Mouse (Mus musculus): Measurements from ENCODE around the gene Atg5. TPM values are rescaled to one million over a fixed set of nuclear protein-coding genes. Genes with fewer than 3 reads are reported as not detected.

The Atg5 gene
- polyA plus RNA-seq, 1 experiment from 2014 or later, result 24.8 TPM

DNA sequence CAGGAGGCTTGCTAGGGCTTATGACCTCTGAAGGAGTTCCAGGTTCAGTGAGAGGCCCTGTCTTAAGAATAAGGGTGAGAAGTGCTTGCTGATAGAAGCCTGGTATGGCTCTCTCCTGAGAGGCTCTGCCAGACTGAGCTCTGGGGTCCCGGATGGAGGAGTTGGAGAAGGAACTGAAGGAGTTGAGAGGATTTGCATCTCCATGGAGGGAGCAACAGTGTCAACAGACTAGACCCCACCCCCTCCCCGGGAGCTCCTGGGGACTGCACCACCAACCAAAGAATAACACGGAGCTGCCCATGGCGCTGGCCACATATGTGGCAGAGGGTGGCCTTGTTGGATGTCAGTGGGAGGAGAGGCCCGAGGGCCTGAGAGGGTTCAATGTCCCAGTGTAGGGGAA is 47.1 kb downstream of the Atg5 start:
- H3K27me3 ChIP-seq (replicated peaks), result no peaks in the 10 kb centered on the region
- 0 out of 2 replicates have a peak, but pooled peaks cover 7% of the 10 kb centered on the region for H3K4me1 ChIP-seq (replicated peaks)
- H3K4me3 ChIP-seq, result no peak overlapping the region
- no peak overlapping the region for H3K4me2 ChIP-seq
- WGBS, result 36% methylated on average over 5 of the region's 5 CpGs
- H3K27ac ChIP-seq (ENCODE audit: poor library complexity, severe bottlenecking), result no peak overlapping the region
- ATAC-seq (ENCODE audit: insufficient number of reproducible peaks, low FRiP score), result no peak
- no peak overlapping the region for H3K9ac ChIP-seq
- H3K36me3 ChIP-seq, result peaks cover 9% of the 10 kb centered on the region; the same call in 1 of the 2 replicates
- H3K9me3 ChIP-seq (replicated peaks), result no peaks in the 10 kb centered on the region

DNA sequence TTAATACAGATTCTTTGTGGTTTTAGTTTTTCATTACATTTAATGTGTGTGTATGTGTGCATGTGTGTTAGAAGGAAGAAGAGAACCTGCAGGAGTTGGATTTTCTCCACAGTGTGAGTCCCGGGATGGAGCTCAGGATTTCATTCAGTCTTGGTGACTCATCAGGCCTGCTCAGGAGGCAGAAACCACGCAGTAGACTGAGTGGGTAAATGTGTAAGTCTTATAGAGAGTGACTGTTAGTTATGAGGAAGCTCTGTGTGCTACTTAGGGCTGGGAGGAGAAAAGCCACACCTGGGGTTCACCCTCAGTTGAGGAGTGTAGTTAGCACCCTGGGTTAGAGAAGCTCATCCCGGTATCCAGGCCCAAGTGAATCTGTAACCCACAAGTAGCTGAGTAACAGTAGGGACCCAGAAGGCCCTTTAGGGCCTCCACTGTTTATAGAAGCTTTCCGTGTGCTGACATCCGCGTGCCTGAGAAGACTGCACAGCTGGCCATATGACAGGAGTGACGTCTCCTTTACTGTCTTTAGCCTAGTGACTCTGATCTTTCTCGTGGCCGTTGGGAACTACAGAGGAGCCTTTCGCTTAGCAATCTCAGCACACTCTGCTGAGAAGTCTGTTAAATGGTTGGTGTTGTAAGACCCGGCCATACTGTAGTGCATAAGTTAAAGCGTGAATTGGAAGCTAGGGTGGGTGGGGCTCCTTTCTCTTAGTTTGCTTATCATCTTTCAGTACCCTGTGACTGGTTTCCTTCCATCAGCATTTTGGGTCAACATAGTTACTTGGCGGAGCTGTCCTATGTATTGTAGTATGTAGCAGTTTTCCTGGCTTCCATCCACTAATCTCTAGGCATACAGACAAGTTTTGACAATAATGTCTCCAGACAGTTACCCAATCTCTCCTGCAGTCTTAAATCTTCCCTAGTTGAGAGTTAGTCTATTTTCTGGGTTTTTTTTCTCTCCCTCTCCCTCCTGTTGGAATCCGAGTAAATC is 48.4 kb downstream of the Atg5 start:
- no peak for ATAC-seq (ENCODE audit: insufficient number of reproducible peaks, low FRiP score)
- Histone ChIP-seq H3K4me1 (replicated peaks) (0 out of 2 replicates have a peak, but pooled peaks cover 7% of the 10 kb centered on the region), H3K9ac (no peak overlapping the region), H3K27me3 (replicated peaks) (no peaks in the 10 kb centered on the region), H3K9me3 (replicated peaks) (no peaks in the 10 kb centered on the region), H3K36me3 (peaks cover 16% of the 10 kb centered on the region), H3K4me2 (no peak overlapping the region), H3K4me3 (no peak overlapping the region), H3K27ac (ENCODE audit: poor library complexity, severe bottlenecking) (no peak overlapping the region)
- 69% methylated on average over 14 of the region's 14 CpGs for WGBS

- Histone ChIP-seq H3K27me3 (replicated peaks) (no peaks in the 10 kb centered on the region), H3K36me3 (peaks cover 11% of the 10 kb centered on the region), H3K4me2 (no peak overlapping the region), H3K9me3 (replicated peaks) (no peaks in the 10 kb centered on the region), H3K4me3 (no peak overlapping the region), H3K4me1 (replicated peaks) (no peaks in the 10 kb centered on the region), H3K9ac (no peak overlapping the region), H3K27ac (ENCODE audit: poor library complexity, severe bottlenecking) (no peak overlapping the region)
- 26% methylated on average over 1 of the region's 1 CpGs for WGBS
- no peak for ATAC-seq (ENCODE audit: insufficient number of reproducible peaks, low FRiP score)
These were observed 54.0 kb downstream of the Atg5 start for GRCm38 (mm10) chr10:44322166-44322565.

GRCm38 (mm10) chr10:44323070-44323775 is 55.1 kb downstream of the Atg5 start:
- no peak for ATAC-seq (ENCODE audit: insufficient number of reproducible peaks, low FRiP score)
- Histone ChIP-seq H3K4me3 (no peak overlapping the region), H3K27me3 (replicated peaks) (no peaks in the 10 kb centered on the region), H3K36me3 (peaks cover 11% of the 10 kb centered on the region), H3K9ac (no peak overlapping the region), H3K27ac (ENCODE audit: poor library complexity, severe bottlenecking) (no peak overlapping the region), H3K4me1 (replicated peaks) (no peaks in the 10 kb centered on the region), H3K9me3 (replicated peaks) (no peaks in the 10 kb centered on the region), H3K4me2 (no peak overlapping the region)
- WGBS, result 83% methylated on average over 9 of the region's 9 CpGs

- no peak overlapping the region for H3K27ac ChIP-seq (ENCODE audit: poor library complexity, severe bottlenecking)
- no peak overlapping the region for H3K4me3 ChIP-seq
- no peak overlapping the region for H3K9ac ChIP-seq
- WGBS, result 90% methylated on average over 8 of the region's 8 CpGs
- no peak overlapping the region for H3K4me2 ChIP-seq
- no peaks in the 10 kb centered on the region for H3K4me1 ChIP-seq (replicated peaks)
- H3K36me3 ChIP-seq, result peaks cover 11% of the 10 kb centered on the region
- no peak for ATAC-seq (ENCODE audit: insufficient number of reproducible peaks, low FRiP score)
- H3K9me3 ChIP-seq (replicated peaks), result no peaks in the 10 kb centered on the region
- H3K27me3 ChIP-seq (replicated peaks), result no peaks in the 10 kb centered on the region
These were observed 55.7 kb downstream of the Atg5 start for GRCm38 (mm10) chr10:44323836-44324235.

GRCm38 (mm10) chr10:44325551-44326500 is 57.7 kb downstream of the Atg5 start:
- H3K27me3 ChIP-seq (replicated peaks), result no peaks in the 10 kb centered on the region
- H3K36me3 ChIP-seq, result peaks cover 7% of the 10 kb centered on the region
- WGBS, result 72% methylated on average over 13 of the region's 13 CpGs
- H3K4me3 ChIP-seq, result no peak overlapping the region
- H3K4me1 ChIP-seq (replicated peaks), result no peaks in the 10 kb centered on the region
- no peak overlapping the region for H3K9ac ChIP-seq
- no peak for ATAC-seq (ENCODE audit: insufficient number of reproducible peaks, low FRiP score)
- H3K9me3 ChIP-seq (replicated peaks), result no peaks in the 10 kb centered on the region
- H3K27ac ChIP-seq (ENCODE audit: poor library complexity, severe bottlenecking), result no peak overlapping the region
- no peak overlapping the region for H3K4me2 ChIP-seq

GRCm38 (mm10) chr10:44327057-44327456 is 58.9 kb downstream of the Atg5 start:
- Histone ChIP-seq H3K9ac (no peak overlapping the region), H3K4me2 (no peak overlapping the region), H3K9me3 (replicated peaks) (no peaks in the 10 kb centered on the region), H3K4me1 (replicated peaks) (no peaks in the 10 kb centered on the region), H3K27ac (ENCODE audit: poor library complexity, severe bottlenecking) (no peak overlapping the region), H3K27me3 (replicated peaks) (no peaks in the 10 kb centered on the region), H3K36me3 (peaks cover 3% of the 10 kb centered on the region; the same call in 1 of the 2 replicates), H3K4me3 (no peak overlapping the region)
- WGBS, result 85% methylated on average over 9 of the region's 9 CpGs
- ATAC-seq (ENCODE audit: insufficient number of reproducible peaks, low FRiP score), result no peak

DNA sequence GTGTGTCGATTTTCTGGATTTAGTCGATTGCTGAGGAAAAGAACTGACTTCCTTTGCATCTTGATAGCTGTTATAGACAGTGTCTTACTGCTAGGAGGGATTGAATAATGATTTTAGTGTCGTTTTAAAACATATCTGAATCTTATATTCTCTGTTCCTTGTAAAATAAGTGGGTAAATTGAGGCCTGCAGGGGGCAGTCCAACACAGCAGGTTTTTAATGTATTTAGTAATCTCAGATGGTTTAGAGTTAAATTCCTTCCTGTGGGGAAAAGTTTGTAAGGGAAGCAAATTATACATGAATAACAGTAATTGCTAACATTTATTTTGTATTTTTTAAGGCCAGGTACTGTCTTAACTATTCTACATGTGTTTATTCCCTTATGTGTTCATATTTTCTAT is 60.2 kb downstream of the Atg5 start:
- no peak overlapping the region for H3K4me2 ChIP-seq
- H3K9ac ChIP-seq, result no peak overlapping the region
- H3K36me3 ChIP-seq, result peaks cover 4% of the 10 kb centered on the region; the same call in 1 of the 2 replicates
- H3K27ac ChIP-seq (ENCODE audit: poor library complexity, severe bottlenecking), result no peak overlapping the region
- no peak overlapping the region for H3K4me3 ChIP-seq
- no peak for ATAC-seq (ENCODE audit: insufficient number of reproducible peaks, low FRiP score)
- H3K27me3 ChIP-seq (replicated peaks), result no peaks in the 10 kb centered on the region
- no peaks in the 10 kb centered on the region for H3K4me1 ChIP-seq (replicated peaks)
- WGBS, result 52% methylated on average over 3 of the region's 3 CpGs
- H3K9me3 ChIP-seq (replicated peaks), result no peaks in the 10 kb centered on the region

- no peak overlapping the region for H3K4me3 ChIP-seq
- H3K27ac ChIP-seq (ENCODE audit: poor library complexity, severe bottlenecking), result no peak overlapping the region
- no peak for ATAC-seq (ENCODE audit: insufficient number of reproducible peaks, low FRiP score)
- H3K4me1 ChIP-seq (replicated peaks), result no peaks in the 10 kb centered on the region
- no peaks in the 10 kb centered on the region for H3K9me3 ChIP-seq (replicated peaks)
- no peak overlapping the region for H3K9ac ChIP-seq
- H3K36me3 ChIP-seq, result peaks cover 5% of the 10 kb centered on the region; the same call in 1 of the 2 replicates
- 92% methylated on average over 1 of the region's 1 CpGs for WGBS
- no peaks in the 10 kb centered on the region for H3K27me3 ChIP-seq (replicated peaks)
- H3K4me2 ChIP-seq, result no peak overlapping the region
These were observed 62.6 kb downstream of the Atg5 start for GRCm38 (mm10) chr10:44330717-44331116.

DNA sequence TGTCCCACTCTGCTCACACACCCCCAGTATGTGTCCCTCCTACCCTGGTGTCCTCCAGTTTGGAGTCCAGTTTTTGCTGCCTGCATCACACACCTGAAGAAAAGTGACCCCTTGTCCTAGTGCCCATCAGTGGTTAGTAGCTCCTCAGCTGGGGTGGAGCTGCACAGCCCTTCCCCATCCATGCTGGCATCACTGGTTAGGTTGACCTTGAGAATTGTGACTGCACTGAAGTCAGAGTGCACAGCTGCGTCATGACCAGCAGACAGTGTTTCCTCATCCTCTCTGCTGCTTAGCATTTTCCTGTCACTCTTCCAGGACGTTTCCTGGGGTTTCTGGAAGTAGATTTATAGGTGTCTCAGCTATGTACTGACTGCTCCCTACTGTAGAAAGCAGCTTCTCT is 63.3 kb downstream of the Atg5 start:
- Histone ChIP-seq H3K27me3 (replicated peaks) (no peaks in the 10 kb centered on the region), H3K9ac (no peak overlapping the region), H3K4me2 (no peak overlapping the region), H3K4me1 (replicated peaks) (no peaks in the 10 kb centered on the region), H3K36me3 (peaks cover 13% of the 10 kb centered on the region), H3K27ac (ENCODE audit: poor library complexity, severe bottlenecking) (no peak overlapping the region), H3K4me3 (no peak overlapping the region), H3K9me3 (replicated peaks) (no peaks in the 10 kb centered on the region)
- 51% methylated on average over 2 of the region's 2 CpGs for WGBS
- ATAC-seq (ENCODE audit: insufficient number of reproducible peaks, low FRiP score), result no peak
